Mouse (Mus musculus) stomach, postnatal 0 days (tissue): Measurements from ENCODE around the gene Vmn1r54. TPM values are rescaled to one million over a fixed set of nuclear protein-coding genes. Genes with fewer than 3 reads are reported as not detected.

Experiments used
- ATAC-seq: fragments of 200-750 bp; cut with Nextera tagmentation; 2 replicates; pipeline ENCODE4 v1.8.0; 2017; ENCODE audit not compliant: low FRiP score, low TSS enrichment
- DNase-seq: peaks from one replicate; pipeline ENCODE4 v3.0.0-alpha.2; 2016; ENCODE audit warnings: low spot score
- H3K27ac ChIP-seq: fragments of 300-500 bp; sonication (generic); replicated peaks from 2 replicates; pipeline ENCODE4 v1.5.1; 2014; ENCODE audit warnings: mild to moderate bottlenecking, control low read depth
- H3K27me3 ChIP-seq: fragments of 300-500 bp; sonication (generic); 2 replicates; pipeline ENCODE4 v1.6.1; 2014; ENCODE audit warnings: low read length; ENCODE audit not compliant: control insufficient read depth, insufficient read depth
- H3K36me3 ChIP-seq: fragments of 300-500 bp; sonication (generic); 2 replicates; pipeline ENCODE4 v1.6.1; 2014; ENCODE audit warnings: low read length, mixed read lengths; ENCODE audit not compliant: control insufficient read depth, insufficient read depth
- H3K4me1 ChIP-seq: fragments of 300-500 bp; sonication (generic); replicated peaks from 2 replicates; pipeline ENCODE4 v1.6.1; 2014; ENCODE audit warnings: antibody characterized with exemption; ENCODE audit not compliant: control insufficient read depth, insufficient read depth
- H3K4me2 ChIP-seq: fragments of 300-500 bp; sonication (generic); replicated peaks from 2 replicates; pipeline ENCODE4 v1.6.1; 2014; ENCODE audit warnings: low read depth, mild to moderate bottlenecking, control low read depth, moderate library complexity
- H3K4me3 ChIP-seq: fragments of 300-500 bp; sonication (generic); 2 replicates; pipeline ENCODE4 v1.5.1; 2014; ENCODE audit warnings: low read depth, low read length, control low read depth
- H3K9ac ChIP-seq: fragments of 300-500 bp; sonication (generic); 2 replicates; pipeline ENCODE4 v1.6.1; 2014; ENCODE audit warnings: mild to moderate bottlenecking, low read length, control low read depth, mixed read lengths
- H3K9me3 ChIP-seq: fragments of 300-500 bp; sonication (generic); 2 replicates; pipeline ENCODE4 v1.6.1; 2016; ENCODE audit warnings: low read length; ENCODE audit not compliant: control insufficient read depth
- CTCF ChIP-seq: IDR thresholded peaks from 2 replicates; pipeline ENCODE4 v1.5.1; 2016; ENCODE audit warnings: antibody characterized with exemption, low read depth, mild to moderate bottlenecking, moderate library complexity
- EP300 ChIP-seq: optimal IDR thresholded peaks from 2 replicates; pipeline ENCODE3; 2016; ENCODE audit warnings: antibody characterized with exemption
- whole genome bisulfite sequencing: fragments of 180-500 bp; shearing (Covaris S2); extraction: QIAGEN DNeasy Blood & Tissue Kit; methylation state at CpG from one replicate; pipeline ENCODE4 v1.1.7; 2014; 5-methylcytosine and 5-hydroxymethylcytosine counted together
- polyA plus RNA-seq: library from polyadenylated mRNA; unstranded; fragments of >200 nt; fragmentation: Nextera tagmentation; extraction: Ambion mirVana; gene quantifications from 2 replicates; pipeline ENCODE4 v1.2.1, GENCODE M21; 2015

The Vmn1r54 gene
- polyA plus RNA-seq, 1 experiment from 2014 or later = not detected

DNA sequence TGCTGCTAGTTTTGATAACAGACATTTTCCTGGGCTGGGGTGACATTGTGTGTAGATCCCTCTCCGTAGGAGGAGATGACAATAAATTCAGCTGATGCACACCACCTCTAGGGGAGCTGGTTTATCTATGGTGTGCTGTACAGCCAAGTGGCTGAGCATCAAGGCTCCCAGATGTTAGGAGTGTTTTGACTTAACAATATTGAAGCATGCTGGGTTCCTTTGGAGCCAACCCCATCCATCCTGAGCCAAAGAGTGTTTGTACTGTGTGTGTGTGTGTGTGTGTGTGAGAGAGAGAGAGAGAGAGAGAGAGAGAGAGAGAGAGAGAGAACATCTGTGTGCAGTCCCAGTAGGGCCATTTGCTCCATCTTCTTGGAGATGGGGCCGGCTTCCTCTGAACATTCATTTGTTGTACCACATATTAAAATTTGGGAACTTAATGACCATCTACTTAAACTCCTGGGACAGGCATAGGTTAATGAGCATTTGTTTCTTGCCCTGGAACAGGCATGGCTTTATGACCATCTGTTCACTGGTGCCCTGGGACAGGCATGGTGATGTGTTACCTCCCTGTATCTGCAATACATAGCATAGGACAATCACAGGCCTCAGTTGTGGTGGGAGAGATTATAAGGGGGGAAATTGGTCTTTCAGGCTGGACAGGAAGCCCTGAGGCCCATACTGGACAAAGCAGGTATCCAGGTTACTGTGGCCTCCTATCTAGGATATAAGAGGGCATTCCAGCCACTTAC is 71.6 kb downstream of the Vmn1r54 start:
- Histone ChIP-seq H3K9ac (no peak overlapping the region), H3K9me3 (no peaks in the 10 kb centered on the region), H3K27ac (no peak overlapping the region), H3K36me3 (no peaks in the 10 kb centered on the region), H3K4me2 (no peak overlapping the region), H3K4me3 (no peak overlapping the region), H3K27me3 (no peaks in the 10 kb centered on the region), H3K4me1 (no peaks in the 10 kb centered on the region)
- no peak for ATAC-seq
- 79% methylated on average over 2 of the region's 2 CpGs for WGBS
- 0 out of 2 replicates have a peak, but pooled peaks have one; percentile 10 for TF ChIP-seq CTCF
- TF ChIP-seq EP300 = no peak
- no peak for DNase-seq

GRCm38 (mm10) chr6:90319019-90319418 is 72.9 kb downstream of the Vmn1r54 start:
- no peaks in the 10 kb centered on the region for H3K27me3 ChIP-seq
- no peak overlapping the region for H3K4me2 ChIP-seq
- H3K4me3 ChIP-seq = no peak overlapping the region
- 94% methylated on average over 2 of the region's 2 CpGs for whole genome bisulfite sequencing
- no peak overlapping the region for H3K27ac ChIP-seq
- H3K36me3 ChIP-seq = no peaks in the 10 kb centered on the region
- ATAC-seq (no peak), DNase-seq (no peak)
- H3K9ac ChIP-seq = no peak overlapping the region
- no peaks in the 10 kb centered on the region for H3K9me3 ChIP-seq
- TF ChIP-seq CTCF (no peak), EP300 (no peak)
- no peaks in the 10 kb centered on the region for H3K4me1 ChIP-seq

GRCm38 (mm10) chr6:90319475-90320191 is 73.5 kb downstream of the Vmn1r54 start:
- Histone ChIP-seq H3K9ac (no peak overlapping the region), H3K4me2 (no peak overlapping the region), H3K4me3 (no peak overlapping the region), H3K36me3 (no peaks in the 10 kb centered on the region), H3K27me3 (no peaks in the 10 kb centered on the region), H3K27ac (no peak overlapping the region), H3K4me1 (no peaks in the 10 kb centered on the region), H3K9me3 (no peaks in the 10 kb centered on the region)
- no peak for DNase-seq
- 62% methylated on average over 7 of the region's 7 CpGs for WGBS
- no peak for TF ChIP-seq EP300
- no peak for TF ChIP-seq CTCF
- no peak for ATAC-seq

DNA sequence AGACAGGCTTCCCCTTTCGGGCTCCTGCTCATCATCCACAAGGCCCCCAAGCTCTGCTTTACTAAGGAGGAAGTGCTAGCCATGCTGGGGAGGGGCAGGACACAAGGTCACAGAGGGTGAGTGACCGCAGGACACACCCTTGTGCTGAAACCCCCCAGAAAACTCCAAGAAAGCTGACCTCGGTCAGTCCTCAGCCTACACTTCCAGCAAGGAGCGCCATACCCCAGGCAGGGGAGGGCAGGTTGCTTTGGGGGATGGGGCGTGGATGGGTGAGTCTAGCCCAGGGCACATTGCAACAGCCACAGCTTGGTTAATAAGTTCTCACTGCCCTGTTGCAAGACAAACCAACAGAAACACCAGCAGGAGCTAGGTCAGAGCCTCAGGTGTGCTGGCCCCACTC is 74.3 kb downstream of the Vmn1r54 start:
- no peak overlapping the region for H3K9ac ChIP-seq
- TF ChIP-seq CTCF = no peak
- no peak for TF ChIP-seq EP300
- no peaks in the 10 kb centered on the region for H3K4me1 ChIP-seq
- no peak overlapping the region for H3K4me3 ChIP-seq
- no peak overlapping the region for H3K4me2 ChIP-seq
- no peak for DNase-seq
- H3K27me3 ChIP-seq = no peaks in the 10 kb centered on the region
- no peaks in the 10 kb centered on the region for H3K9me3 ChIP-seq
- ATAC-seq = no peak
- no peak overlapping the region for H3K27ac ChIP-seq
- 83% methylated on average over 5 of the region's 5 CpGs for WGBS
- H3K36me3 ChIP-seq = no peaks in the 10 kb centered on the region

Other genes starting within 250 kb of the Vmn1r54 start
- gene Vmn1r47, start 230.2 kb upstream of the Vmn1r54 start, polyA plus RNA-seq = not detected in 2 replicates
- gene Vmn1r48, start 209.5 kb upstream of the Vmn1r54 start, polyA plus RNA-seq = not detected in 2 replicates
- 0.04 TPM in 1 of 2 replicates, not detected in the other for gene Vmn1r49, start 167.8 kb upstream of the Vmn1r54 start, polyA plus RNA-seq
- not detected in 2 replicates for gene Vmn1r50, start 144.9 kb upstream of the Vmn1r54 start, polyA plus RNA-seq
- not detected in 2 replicates for gene Vmn1r51, start 123.7 kb upstream of the Vmn1r54 start, polyA plus RNA-seq
- not detected in 2 replicates for gene Vmn1r52, start 71.5 kb upstream of the Vmn1r54 start, polyA plus RNA-seq
- not detected in 2 replicates for gene V1ra8, start 43.5 kb upstream of the Vmn1r54 start, polyA plus RNA-seq
- gene Vmn1r53, start 21.9 kb upstream of the Vmn1r54 start, polyA plus RNA-seq = not detected in 2 replicates
- gene BC048671, start 54.9 kb downstream of the Vmn1r54 start, polyA plus RNA-seq = 0.28 and 0.33 TPM in 2 replicates
- 0.40 and 0.87 TPM in 2 replicates for gene Chst13, start 78.9 kb downstream of the Vmn1r54 start, polyA plus RNA-seq
- 0.16 and 0.33 TPM in 2 replicates for gene Uroc1, start 87.0 kb downstream of the Vmn1r54 start, polyA plus RNA-seq
- gene Zxdc, start 123.2 kb downstream of the Vmn1r54 start, polyA plus RNA-seq = 4.7 and 4.9 TPM in 2 replicates
- gene Cfap100, start 182.5 kb downstream of the Vmn1r54 start, polyA plus RNA-seq = 0.30 and 0.34 TPM in 2 replicates
- 4.1 and 4.2 TPM in 2 replicates for gene Klf15, start 216.3 kb downstream of the Vmn1r54 start, polyA plus RNA-seq
- gene Aldh1l1, start 240.1 kb downstream of the Vmn1r54 start, polyA plus RNA-seq = 6.6 and 7.6 TPM in 2 replicates